Mouse (Mus musculus) mature B cell (primary cell): ENCODE measurements around the gene Mmp21.

Experiments used
- in situ Hi-C: fragments of 300-500 bp; cut with MboI; formaldehyde crosslinking; loops from 2 replicates; pipeline ENCODE4 v1.14.3; 2019

Gene Mmp21

DNA sequence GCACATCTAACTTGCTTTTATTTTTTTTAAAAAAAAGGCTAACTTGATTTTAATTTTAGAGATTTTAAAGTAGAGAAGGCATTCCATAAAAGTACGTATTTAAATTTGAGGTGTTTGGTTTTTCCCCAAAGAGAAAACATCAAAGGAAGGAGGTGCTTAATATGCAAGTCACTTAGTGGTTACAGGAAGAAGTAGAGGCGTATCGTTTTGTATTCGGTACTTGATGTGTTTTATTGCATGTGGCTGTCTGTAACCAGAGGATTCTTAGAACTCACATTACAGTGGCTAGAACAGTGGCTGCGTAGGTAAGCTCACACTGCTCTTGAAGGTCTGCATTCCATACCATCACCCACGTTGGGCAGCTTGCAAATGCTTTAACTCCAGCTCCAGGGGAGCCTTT lies 34.1 kb downstream of the Mmp21 start:
- in situ Hi-C loops = no loop called here

DNA sequence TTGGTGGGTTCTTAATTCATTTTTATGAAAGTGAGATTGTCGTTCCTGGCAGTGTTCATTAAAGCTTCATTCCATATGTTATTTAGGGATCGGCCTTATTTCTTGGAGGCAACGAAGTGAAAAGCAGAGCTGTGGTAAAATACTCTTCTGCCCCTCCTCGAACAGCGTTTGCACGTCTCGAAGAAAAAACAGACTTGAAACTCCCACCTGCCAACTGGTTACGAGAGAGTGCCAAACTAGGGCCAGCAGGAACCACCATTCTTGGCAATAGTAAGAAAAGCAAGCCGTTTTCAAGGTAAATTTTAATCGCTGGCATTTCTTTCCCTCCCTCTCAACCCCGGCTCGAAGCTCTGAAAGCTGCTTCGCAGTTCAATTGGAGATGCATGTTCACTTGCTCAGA lies 41.0 kb downstream of the Mmp21 start:
- in situ Hi-C loops = no loop called here

DNA sequence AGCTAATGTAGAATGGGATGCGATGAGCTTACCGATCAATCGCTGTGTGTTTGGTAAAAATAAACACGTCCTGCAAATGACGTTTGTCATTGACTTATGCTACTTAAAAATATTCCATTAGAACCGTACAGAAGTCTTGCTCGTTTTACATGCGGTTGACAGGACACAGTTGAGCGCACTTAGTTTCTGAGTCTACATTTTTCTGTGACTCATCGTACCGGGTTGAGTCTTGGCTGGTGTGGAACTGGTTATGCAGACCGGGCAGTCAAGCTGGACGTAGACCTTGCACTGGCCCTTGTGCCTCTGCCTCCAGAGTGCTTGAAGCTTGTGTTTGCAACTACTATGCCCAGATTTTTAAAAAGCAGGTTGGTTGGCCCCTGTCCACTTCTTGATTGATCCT lies 41.6 kb downstream of the Mmp21 start:
- in situ Hi-C loops = no loop called here

DNA sequence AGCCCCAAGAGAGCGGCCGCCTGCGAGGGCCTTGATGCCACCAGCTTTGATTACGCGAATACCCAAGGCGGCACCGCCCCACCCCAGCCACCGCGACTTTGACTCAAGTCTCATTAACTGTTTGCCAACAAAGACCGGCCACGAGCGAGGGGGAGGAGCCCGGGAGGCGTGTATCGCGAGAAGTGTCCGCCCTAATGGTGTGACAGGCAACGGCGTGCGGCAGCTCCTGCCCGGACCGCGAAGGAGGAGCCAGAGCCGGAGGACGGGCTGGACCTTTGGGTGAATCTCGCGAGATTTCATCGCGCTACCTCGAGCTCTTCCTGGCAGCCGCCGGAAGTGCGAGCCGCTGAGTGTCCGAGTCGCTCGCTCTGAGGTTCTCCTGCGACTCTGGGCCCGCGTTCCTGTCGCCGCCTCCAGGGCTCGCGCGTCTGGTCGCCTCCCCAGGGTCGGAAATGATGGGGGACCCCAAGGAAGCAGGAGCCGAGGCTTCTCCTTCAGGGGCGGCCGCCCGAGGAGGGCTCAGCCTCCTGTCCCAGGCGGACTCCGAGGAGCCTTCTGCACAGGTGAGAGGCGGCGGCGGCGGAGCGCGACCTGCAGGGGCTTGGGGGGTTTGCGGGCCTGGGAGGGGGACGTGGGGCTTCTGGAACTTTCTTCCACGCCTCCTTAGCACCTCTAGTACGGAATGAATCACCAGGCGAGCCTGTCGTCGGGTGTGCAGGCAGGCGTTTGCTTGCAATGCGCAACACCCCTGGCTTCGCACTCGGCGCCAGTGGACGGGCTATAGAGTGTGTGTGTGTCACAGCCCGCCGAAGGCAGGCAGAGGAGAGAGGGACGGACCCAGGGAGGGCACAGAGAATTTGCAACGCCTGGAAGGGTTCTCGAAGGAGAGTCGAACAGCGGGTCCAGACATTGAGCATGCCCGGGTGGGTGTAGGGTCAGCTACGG lies 42.2 kb downstream of the Mmp21 start, which contains the start of gene Edrf1:
Gene Edrf1, plus strand, starts transcription at position 183 of the 945 bp plus-strand sequence.
- in situ Hi-C loops = no loop called here

DNA sequence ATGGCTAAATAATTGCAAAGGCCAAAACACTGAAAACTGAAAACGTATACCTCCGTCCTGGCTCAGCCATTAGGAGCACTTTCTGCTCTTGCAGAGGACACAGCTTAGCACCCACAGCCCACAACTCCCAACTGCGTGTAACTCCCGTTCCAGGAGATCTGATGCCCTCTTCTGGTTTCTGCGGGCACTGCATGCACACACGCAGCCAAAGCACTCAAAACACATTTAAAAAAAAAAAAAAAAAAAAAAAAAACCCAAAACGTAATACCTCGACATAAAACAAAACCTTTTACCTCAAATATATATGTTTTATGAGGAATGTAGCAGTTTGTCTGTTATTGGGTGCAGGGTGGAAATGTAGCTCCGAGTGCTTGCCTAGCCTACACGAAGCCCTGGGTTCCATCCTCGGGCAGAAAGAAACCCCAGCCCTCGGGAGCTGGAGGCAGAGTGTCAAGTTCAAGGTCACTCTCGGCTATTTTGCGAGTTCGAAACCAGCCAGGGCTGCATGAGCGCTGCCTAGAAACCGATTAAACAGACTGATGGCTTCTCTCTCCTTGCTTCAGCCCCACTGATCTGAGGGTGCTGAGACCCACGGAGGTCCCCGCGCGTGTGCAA lies 43.0 kb downstream of the Mmp21 start:
- in situ Hi-C loops = no loop called here

DNA sequence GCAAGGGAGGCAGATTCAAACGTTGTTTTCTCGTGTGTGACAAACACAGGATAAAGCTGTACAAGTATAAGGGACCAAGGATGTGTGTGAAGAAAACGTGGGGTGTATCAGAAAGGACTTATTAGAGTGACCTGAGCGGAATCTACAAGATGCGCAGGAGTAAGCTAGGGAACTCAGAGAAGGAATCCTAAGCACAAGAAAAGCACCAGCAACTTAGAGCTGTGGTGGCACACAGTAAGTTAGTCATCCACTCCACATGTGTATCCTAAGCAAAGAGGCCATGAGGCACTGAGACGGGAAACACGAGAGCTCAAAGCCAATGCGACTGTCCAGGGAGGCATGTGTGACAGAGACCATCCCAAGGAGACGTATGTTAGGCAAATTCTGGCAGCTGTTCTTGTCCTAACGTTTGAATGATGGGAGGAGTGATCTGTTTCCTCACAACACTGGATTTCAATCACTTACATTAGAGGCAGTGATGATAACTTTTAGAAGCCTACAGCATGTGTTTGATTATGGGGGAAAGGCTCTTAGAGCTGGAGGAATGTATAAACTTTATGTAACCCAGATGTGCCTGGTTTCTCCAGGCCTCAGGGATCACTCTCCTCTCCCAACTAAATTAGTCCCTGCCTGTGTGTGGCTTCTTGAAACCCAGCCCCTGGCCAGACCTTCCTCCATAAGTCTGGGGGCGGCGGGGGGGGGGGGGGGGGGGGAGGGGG lies 44.8 kb downstream of the Mmp21 start:
- in situ Hi-C loops = no loop called here

DNA sequence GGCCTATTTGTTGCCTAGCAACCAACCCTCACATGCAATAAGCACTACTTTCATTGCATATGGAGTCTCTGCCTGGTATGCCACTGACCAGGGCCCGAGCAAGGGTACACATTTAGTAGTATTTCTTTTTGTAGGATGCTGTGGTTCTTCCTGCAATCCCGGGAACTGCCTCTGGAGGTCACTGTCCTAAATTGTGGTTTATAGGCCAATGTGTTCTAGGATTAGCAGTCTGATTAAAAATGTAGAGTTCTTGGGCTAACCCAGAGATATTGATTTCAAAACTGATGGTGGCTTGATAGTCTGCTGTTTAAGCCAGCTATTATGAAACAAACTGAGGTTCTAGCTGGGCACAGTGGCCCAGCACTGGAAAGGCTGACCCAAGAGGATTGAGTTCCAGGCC lies 47.4 kb downstream of the Mmp21 start:
- in situ Hi-C loops = no loop called here

DNA sequence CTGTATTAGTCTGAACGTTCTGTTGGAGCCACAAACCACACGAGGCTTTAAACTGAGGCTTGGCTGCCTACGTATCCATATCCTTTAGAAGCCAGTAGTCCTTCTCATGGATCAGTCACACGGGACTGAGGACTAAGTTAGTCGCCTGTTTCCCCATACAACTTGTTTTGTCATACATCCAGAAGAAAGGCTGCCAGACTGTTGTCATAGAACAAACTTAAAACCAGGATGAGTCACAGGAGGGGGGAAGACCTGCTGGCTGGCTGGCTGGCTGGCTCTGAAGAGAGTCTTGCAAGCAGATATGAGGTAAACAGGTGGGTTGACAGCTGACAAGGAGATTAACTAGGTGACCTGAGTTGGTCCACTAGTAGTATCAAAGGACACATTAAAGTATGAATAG lies 49.0 kb downstream of the Mmp21 start:
- in situ Hi-C loops = no loop called here

DNA sequence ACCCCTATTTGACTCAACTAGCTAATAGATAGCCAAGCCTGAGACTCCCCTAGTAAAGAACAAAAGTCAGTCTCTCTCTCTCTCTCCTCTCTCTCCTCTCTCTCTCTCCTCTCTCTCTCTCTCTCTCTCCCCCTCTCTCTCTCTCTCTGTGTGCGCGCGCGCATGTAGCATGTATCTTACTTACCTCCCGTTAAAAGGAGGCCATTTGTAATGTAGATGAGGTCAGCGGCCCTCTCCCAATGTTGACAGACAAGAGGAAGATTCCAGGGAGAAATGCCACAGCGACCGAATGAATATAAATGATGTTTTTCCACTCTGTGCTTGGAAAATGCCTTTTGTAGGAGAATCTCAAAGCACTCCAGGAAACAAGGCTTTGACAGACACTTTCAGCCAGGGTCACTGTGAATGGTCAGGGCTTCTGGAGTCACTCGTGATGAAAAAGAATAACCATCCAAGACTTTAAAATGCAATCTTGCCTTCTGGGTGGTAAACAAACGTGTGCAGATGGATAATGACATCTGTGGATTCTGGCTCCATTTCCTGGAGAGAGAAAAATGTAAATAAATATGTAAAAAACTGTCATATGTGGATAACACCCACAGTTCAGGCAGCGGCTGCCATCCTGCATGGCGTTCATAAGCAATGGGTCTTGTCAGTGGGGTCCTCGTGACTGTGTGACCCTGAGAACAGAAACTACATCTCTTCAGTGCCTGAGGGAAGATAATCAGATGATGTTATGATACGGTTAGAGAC lies 52.5 kb downstream of the Mmp21 start:
- in situ Hi-C loops = no loop called here
